Mouse (Mus musculus) hindbrain, embryonic 14.5 days (tissue): Measurements from ENCODE around the gene Col3a1. TPM values are rescaled to one million over a fixed set of nuclear protein-coding genes. Genes with fewer than 3 reads are reported as not detected.

Experiments
- ATAC-seq: fragments of 200-750 bp; cut with Nextera tagmentation; 2 replicates; pipeline ENCODE4 v1.8.0; 2017; ENCODE audit warnings: moderate number of reproducible peaks, mild to moderate bottlenecking, moderate TSS enrichment, moderate library complexity; ENCODE audit not compliant: low FRiP score
- DNase-seq: peaks from one replicate; pipeline ENCODE4 v3.0.0-alpha.2; 2015; ENCODE audit warnings: low spot score
- H3K27ac ChIP-seq: fragments of 300-500 bp; sonication (generic); 2 replicates; pipeline ENCODE4 v1.5.1; 2014; ENCODE audit warnings: mild to moderate bottlenecking, moderate library complexity
- H3K27me3 ChIP-seq: fragments of 300-500 bp; sonication (generic); 2 replicates; pipeline ENCODE4 v1.6.1; 2014; ENCODE audit warnings: mild to moderate bottlenecking, low read length, mixed read lengths; ENCODE audit not compliant: control insufficient read depth, insufficient read depth
- H3K36me3 ChIP-seq: fragments of 300-500 bp; sonication (generic); replicated peaks from 2 replicates; pipeline ENCODE4 v1.6.1; 2014; ENCODE audit not compliant: control insufficient read depth, insufficient read depth
- H3K4me1 ChIP-seq: fragments of 300-500 bp; sonication (generic); replicated peaks from 2 replicates; pipeline ENCODE4 v1.6.1; 2014; ENCODE audit warnings: antibody characterized with exemption, low read length, mixed read lengths; ENCODE audit not compliant: control insufficient read depth, insufficient read depth
- H3K4me2 ChIP-seq: fragments of 300-500 bp; sonication (generic); replicated peaks from 2 replicates; pipeline ENCODE4 v1.6.1; 2014; ENCODE audit warnings: mild to moderate bottlenecking, moderate library complexity
- H3K4me3 ChIP-seq: fragments of 300-500 bp; sonication (generic); replicated peaks from 2 replicates; pipeline ENCODE4 v1.5.1; 2014; ENCODE audit warnings: mild to moderate bottlenecking, low read length
- H3K9ac ChIP-seq: fragments of 300-500 bp; sonication (generic); 2 replicates; pipeline ENCODE4 v1.6.1; 2014
- H3K9me3 ChIP-seq: fragments of 300-500 bp; sonication (generic); 2 replicates; pipeline ENCODE4 v1.6.1; 2016; ENCODE audit warnings: low read length; ENCODE audit not compliant: control insufficient read depth
- WGBS: fragments of 180-500 bp; shearing (Covaris S2); extraction: QIAGEN DNeasy Blood & Tissue Kit; methylation state at CpG from one replicate; pipeline ENCODE4 v1.1.7; 2014; 5-methylcytosine and 5-hydroxymethylcytosine counted together
- microRNA-seq: library from miRNA; unstranded; fragments of <30 nt; microRNA quantifications from one replicate; pipeline ENCODE4, GENCODE M21; 2016
- polyA plus RNA-seq: library from polyadenylated mRNA; unstranded; fragments of >200 nt; fragmentation: Nextera tagmentation; extraction: Ambion mirVana; gene quantifications from 2 replicates; pipeline ENCODE4 v1.2.1, GENCODE M21; 2014

Gene Col3a1
- polyA plus RNA-seq, 1 experiment from 2014 or later: 379 TPM

GRCm38 (mm10) chr1:45363274-45363673, 51.9 kb downstream of the Col3a1 start:
- Histone ChIP-seq H3K36me3 (no peaks in the 10 kb centered on the region), H3K4me3 (no peak overlapping the region), H3K4me1 (no peaks in the 10 kb centered on the region), H3K27ac (no peak overlapping the region), H3K9ac (no peak overlapping the region), H3K4me2 (no peak overlapping the region), H3K9me3 (no peaks in the 10 kb centered on the region), H3K27me3 (no peaks in the 10 kb centered on the region)
- DNase-seq (no peak), ATAC-seq (no peak)
- WGBS: 84% methylated on average over 2 of the region's 2 CpGs

DNA sequence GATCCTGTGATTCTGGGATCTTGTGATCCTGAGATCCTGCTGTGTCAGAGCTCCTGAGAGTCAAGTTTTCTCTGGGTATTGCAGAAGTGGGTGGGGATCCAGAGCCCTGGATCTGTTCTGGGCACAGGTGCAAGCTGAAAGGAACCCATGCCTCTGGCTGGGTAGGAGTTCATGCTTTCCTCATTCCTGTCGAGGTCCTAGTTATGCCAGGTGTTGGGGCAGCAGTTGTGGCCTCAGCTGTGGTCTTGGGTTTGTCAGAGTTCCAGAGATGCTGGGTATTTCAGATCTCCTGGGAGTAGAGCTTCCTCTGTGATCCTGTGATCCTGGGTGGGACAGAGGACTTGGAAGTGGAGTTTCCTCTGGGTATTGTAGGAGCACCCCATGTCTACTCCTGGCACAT, 54.1 kb downstream of the Col3a1 start:
- H3K27me3 ChIP-seq: no peaks in the 10 kb centered on the region
- H3K9me3 ChIP-seq: peaks cover 13% of the 10 kb centered on the region
- ATAC-seq: no peak
- 67% methylated on average over 1 of the region's 1 CpGs for WGBS
- H3K4me3 ChIP-seq: no peak overlapping the region
- H3K9ac ChIP-seq: no peak overlapping the region
- H3K27ac ChIP-seq: no peak overlapping the region
- no peaks in the 10 kb centered on the region for H3K36me3 ChIP-seq
- no peak for DNase-seq
- no peaks in the 10 kb centered on the region for H3K4me1 ChIP-seq
- H3K4me2 ChIP-seq: no peak overlapping the region

DNA sequence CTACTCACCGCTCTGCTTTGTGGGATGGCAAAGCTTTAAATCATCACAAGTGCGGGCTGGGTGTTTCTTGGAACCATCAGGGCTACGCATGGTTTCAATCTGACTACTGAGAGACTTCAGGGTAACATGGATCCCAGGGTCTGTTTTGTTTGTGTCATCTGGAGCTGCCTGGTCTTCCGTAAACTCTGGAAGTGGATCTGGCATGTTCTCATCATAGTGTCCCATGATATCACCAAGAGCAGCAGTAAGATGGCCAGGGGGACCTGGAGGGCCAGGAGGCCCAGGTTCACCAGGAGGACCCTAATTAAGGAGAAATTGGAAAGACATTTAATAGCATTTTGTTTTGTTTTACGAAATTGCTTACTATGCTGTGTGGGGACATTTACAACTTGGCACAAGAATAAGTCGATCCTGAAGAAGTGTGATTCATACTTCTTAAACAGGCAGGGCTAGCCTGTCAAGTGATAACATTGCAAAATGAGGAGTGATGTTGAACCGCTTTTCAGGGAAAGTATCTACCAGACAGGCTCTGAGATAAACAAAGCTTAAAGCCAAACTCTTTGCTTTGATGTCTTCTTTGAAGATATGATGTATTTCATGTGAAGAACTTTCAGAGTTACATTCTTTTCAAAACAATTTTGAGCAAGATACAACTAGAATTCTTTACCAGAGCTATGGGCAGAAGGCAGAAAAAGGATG, 68.8 kb downstream of the Col3a1 start:
- Histone ChIP-seq H3K36me3 (no peaks in the 10 kb centered on the region), H3K9me3 (no peaks in the 10 kb centered on the region), H3K9ac (no peak overlapping the region), H3K4me3 (no peak overlapping the region), H3K27ac (no peak overlapping the region), H3K4me2 (no peak overlapping the region), H3K4me1 (no peaks in the 10 kb centered on the region), H3K27me3 (no peaks in the 10 kb centered on the region)
- DNase-seq (no peak), ATAC-seq (no peak)
- WGBS: 86% methylated on average over 7 of the region's 7 CpGs

DNA sequence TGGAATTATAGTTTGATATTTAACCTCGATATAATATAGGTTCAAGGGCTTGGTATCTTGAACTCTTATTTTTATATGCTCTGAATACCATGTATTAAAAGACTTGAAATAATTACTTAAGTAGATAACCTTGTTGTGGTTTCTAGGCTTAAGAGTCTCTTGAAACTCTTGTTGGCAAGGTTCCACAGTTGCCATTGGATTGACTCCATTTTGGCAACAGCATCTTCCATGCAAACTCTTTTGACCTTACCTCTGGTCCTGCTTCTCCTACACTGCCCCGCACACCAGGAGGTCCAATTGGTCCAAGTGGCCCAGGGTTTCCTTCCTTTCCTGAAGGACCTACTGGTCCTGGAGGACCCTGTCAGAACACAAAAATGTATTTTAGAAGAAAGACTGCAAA, 70.5 kb downstream of the Col3a1 start:
- H3K36me3 ChIP-seq: no peaks in the 10 kb centered on the region
- 98% methylated on average over 2 of the region's 2 CpGs for WGBS

More for the DNA sequence above, 70.5 kb downstream of the Col3a1 start:
- Histone ChIP-seq H3K9ac (no peak overlapping the region), H3K4me3 (no peak overlapping the region), H3K27me3 (no peaks in the 10 kb centered on the region), H3K4me2 (no peak overlapping the region), H3K9me3 (no peaks in the 10 kb centered on the region), H3K4me1 (no peaks in the 10 kb centered on the region), H3K27ac (no peak overlapping the region)
- no peak for ATAC-seq
- no peak for DNase-seq

Small RNAs within 50 kb of the gene (microRNA-seq; reads per million reads assigned to microRNA genes)
- not detected for gene Gm47302

Other genes starting within 250 kb of the Col3a1 start
- 12.5 and 15.0 TPM in 2 replicates for gene Col5a2, start 191.7 kb downstream of the Col3a1 start, polyA plus RNA-seq